Mouse (Mus musculus): ENCODE data around the gene Ocm.
"Not testable (repeated sequence)": the region's sequence is repeated elsewhere in the genome, so short reads cannot be mapped to it uniquely, and the experiment has no call there.

Ocm gene

DNA sequence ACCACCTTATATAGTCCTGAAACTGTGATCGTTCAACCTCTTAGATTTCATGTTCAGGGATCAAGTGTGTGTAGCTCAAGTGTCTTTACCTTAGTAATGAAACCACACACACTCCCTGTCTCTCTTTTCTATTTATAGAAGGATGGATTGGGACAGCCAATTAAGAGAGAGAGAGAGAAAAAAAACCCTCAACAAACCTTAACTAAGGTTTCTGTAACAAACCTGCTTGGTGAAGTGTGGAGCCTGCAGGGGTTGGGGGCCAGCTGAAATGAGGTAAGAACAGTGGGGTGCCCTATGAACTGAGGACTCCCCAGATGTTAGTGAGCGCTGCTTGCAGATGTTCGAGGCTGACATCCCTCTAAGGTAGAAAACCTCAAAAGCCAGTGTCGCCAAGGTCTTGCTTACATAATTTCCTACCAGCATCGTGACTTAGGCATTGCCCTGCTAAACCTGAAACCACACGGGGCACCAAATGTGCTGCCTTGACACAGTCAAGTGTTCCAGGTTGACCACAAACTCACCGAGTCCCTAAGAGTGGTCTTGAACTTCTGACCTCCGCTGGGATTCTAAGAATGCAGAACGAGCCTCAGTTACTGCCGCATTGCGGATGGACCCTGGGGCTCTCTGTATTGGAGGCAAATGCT lies at the start of gene Ocm:
TSS of gene Ocm (minus strand) at position 51 of the 644 bp plus-strand sequence.
- DNase-seq (ENCODE audit: low spot score in 2 of 2): no peak

- DNase-seq (ENCODE audit: low spot score in 2 of 2): no peak
Measured at GRCm38 (mm10) chr5:144071249-144071648, 44.8 kb upstream of the Ocm start.

- no peak for DNase-seq (ENCODE audit: low spot score in 2 of 2)
Measured at GRCm38 (mm10) chr5:144070064-144070463, 43.6 kb upstream of the Ocm start.

- DNase-seq (ENCODE audit: low spot score in 2 of 2): no peak
Measured at GRCm38 (mm10) chr5:144066036-144066435, 39.6 kb upstream of the Ocm start.

DNA sequence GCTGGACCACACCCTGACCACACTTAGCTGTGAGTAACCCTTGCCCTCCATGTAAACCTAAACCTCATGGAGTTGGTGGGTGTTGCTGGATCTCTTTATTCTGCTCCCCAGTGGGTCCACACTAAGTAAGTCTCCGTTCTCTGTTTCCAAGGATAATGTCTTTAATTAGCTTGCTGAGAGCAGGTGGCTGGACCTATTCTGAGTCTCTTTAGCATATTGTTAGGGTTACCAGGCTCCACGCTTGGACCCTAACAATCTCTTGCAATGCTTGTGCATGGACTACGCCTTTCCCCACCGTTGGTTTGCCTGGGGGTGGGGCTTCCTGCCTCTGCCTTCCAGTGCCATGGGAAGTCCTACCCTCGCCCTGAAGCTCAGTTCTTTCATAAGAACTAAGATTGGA lies 37.6 kb upstream of the Ocm start:
- no peak for DNase-seq (ENCODE audit: low spot score in 2 of 2)

- no peak for DNase-seq (ENCODE audit: low spot score in 2 of 2)
Measured at GRCm38 (mm10) chr5:144054340-144054739, 27.9 kb upstream of the Ocm start.

- DNase-seq (ENCODE audit: low spot score in 2 of 2): no peak
Measured at GRCm38 (mm10) chr5:144053450-144053849, 27.0 kb upstream of the Ocm start.

GRCm38 (mm10) chr5:144051268-144051667 lies 24.8 kb upstream of the Ocm start:
- DNase-seq (ENCODE audit: low spot score in 2 of 2): no peak

DNA sequence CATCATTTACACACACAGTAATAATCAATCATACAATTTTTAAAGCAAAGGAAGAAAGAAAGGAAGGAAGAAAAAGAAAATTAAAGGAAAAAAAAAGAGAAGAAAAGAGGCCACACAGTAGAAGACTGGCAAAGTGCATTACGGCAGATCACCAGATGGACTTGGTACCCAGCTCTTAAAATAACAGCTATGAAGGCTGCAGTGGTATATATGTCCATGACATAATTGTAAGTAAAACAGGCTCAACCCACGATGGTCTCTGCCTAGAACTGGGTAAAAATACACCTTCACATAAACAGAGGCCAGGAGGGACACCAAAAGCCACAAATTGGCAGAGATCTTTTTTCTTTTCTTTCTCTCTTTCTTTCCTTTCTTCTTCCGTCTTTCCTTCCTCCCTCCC lies 23.4 kb upstream of the Ocm start:
- no peak for DNase-seq (ENCODE audit: low spot score in 2 of 2)

DNA sequence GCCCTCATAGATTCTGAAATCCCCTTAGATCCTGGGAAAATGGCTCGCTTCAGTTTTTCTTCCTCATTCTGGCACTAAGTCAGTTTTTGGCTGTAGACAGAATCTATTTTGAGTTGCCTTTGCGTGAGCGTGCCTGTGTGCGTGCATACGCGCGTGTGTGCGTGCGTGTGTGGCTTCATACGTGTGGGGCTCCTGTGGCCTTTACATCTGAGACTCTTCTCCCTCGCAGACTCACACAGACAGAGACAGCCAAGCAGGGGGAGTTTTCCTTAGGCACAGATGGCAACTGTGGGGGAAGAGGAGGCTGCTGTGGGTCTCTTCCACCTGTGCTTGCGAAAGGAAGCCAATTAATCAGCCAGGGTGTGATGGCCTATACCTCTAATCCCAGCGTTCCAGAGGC lies 20.9 kb upstream of the Ocm start:
- DNase-seq (ENCODE audit: low spot score in 2 of 2): no peak

GRCm38 (mm10) chr5:144043166-144043565 lies 16.7 kb upstream of the Ocm start:
- DNase-seq (ENCODE audit: low spot score in 2 of 2): no peak

GRCm38 (mm10) chr5:144040720-144041364 lies 14.4 kb upstream of the Ocm start:
- DNase-seq (ENCODE audit: low spot score in 2 of 2): peak; percentile 71 to 90

- no peak for DNase-seq (ENCODE audit: low spot score in 2 of 2)
Measured at GRCm38 (mm10) chr5:144039886-144040285, 13.4 kb upstream of the Ocm start.

DNA sequence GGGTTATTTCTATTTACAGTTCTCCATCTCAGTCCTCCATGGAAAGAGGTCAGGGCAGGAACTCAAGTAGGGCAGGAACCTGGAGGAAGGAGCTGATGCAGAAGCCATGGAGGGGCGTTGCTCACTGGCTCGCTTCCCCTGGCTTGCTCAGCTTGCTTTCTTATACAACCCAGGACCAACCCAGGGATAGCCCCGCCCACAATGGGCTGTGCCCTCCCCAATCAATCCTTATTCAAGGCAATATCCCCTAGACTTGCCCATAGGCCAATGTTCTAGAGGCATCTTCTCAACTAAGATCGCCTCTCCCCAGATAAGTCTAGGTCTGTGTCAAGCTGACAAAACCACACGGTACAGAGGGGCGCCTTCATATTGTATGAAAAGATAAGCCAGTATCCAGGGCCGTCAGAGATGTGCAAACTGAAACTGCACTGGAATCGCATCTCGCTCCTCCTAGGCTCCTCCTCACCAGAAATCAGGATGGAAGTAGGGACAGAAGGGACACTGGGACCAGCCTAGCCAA lies 12.7 kb upstream of the Ocm start:
- no peak for DNase-seq (ENCODE audit: low spot score in 2 of 2)

DNA sequence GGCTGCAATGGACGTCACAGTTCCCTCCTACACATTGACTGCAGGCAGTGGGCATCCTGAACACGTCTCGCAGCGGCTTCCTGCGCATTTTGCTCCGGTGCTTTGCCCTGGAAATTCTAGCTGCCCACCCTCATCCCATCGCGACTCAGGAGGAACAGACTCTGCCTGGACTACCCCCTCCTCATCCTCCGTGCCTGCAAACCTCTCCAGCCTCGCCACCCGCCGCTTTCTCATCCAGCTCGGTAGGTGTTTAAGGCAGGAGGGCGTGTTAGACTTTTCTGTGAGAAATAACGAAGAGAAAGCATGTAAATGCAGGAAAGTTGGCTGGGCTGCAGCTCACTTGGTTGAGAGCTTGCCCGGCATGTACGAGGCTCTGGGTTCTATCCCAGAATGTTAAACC lies 10.5 kb upstream of the Ocm start:
- DNase-seq (ENCODE audit: low spot score in 2 of 2): no peak

DNA sequence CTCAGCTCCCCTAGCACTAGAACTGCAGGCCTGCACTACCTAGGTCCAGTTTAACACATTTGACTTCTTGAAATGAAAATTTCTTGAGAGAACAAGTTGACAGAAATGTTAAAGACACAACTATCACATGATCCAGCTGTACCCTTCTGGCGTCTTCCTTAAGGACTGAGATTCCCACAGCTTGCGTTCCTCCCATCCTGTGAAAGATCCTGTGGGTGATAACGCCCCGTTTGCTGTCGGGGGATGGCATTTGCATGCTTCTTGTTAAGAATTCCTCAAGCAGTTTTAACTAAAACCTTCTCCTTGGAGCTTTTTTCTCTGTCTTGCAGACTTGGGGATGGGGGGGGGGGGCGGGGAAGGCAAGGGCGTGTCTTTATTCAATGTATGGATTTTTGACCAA lies 8.1 kb upstream of the Ocm start:
- no peak for DNase-seq (ENCODE audit: low spot score in 2 of 2)

- DNase-seq (ENCODE audit: low spot score in 2 of 2): no peak
Measured at GRCm38 (mm10) chr5:144032491-144032890, 6.0 kb upstream of the Ocm start.

DNA sequence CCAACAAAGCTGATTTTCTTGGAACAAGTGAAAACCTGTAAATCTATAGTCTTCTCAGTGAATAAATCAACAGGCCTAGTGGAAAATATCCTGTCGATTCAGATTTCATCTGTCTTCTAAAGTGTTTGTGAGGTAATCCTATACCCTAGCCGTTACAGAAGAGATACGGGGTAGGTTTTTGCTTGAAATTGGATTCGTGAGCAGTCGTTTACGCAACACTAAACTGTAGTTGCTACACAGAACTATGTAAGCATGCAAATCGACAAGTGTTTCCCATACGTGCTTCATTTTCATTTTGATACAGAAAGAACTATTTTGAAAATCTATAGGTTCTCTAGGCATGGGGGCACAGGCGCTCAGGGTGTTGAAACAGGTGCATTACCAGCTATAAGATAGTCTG lies 10.6 kb downstream of the Ocm start:
- DNase-seq (ENCODE audit: low spot score in 2 of 2): no peak

DNA sequence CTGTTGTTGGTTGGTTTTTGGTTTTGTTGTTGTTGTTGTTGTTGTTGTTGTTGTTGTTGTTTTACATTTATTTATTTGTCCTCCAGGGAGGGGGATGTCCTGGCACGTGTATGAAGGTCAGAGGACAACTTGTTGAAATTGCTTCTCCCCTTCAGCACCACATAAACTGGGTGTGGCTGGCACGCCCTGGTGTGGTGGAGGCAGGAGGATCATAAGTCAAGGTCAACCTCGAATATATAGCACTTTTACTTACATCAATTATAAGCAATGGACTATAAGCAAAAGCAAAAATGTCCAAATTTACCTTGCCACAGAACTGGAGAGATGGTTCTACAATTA lies 11.2 kb downstream of the Ocm start:
- DNase-seq (ENCODE audit: low spot score in 2 of 2): no peak

GRCm38 (mm10) chr5:144014551-144015311 lies 11.7 kb downstream of the Ocm start, which contains the start of gene Ccz1:
TSS of gene Ccz1 (minus strand) at chr5:144014877.
- peak; percentile 77 to 86 for DNase-seq (ENCODE audit: low spot score in 2 of 2)

DNA sequence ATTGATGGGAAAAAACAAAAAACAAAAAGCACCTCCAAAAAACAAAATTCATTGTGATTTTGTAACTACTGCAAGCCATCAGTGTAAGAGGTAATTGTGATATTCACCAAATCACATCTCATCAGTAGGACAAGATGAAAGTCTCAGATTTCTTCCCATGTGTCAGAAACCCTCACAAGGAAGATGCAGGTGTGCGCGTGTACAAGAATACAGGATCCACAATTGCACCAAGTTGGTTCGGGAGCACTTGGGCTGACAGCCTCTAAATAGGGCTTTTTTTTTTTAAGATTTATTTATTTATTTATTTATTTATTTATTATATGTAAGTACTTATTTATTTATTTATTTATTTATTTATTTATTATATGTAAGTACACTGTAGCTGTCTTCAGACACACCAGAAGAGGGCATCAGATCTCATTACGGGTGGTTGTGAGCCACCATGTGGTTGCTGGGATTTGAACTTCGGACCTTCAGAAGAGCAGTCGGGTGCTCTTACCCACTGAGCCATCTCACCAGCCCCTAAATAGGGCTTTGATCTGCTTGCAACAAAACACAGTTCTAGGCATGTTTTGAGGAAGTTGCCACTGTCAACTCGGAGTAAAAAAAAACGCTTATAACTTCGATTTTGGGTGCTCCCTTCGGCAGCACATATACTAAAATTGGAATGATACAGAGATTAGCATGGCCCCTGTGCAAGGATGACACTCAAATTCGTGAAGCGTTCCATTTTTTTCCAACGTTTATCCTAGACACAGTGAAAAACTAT lies 12.9 kb downstream of the Ocm start:
- DNase-seq (ENCODE audit: low spot score in 2 of 2): not testable (repeated sequence)
